Mouse (Mus musculus) heart, postnatal 10 days (tissue): ENCODE measurements around the gene Mchr1. TPM values are rescaled to one million over a fixed set of nuclear protein-coding genes. Genes with fewer than 3 reads are reported as not detected.

Experiments
- DNase-seq, 2 experiments: peaks; one replicate each; pipeline ENCODE4 v3.0.0; 2021
- intact Hi-C: fragments of 180-260 bp; cut with DNase I; formaldehyde crosslinking; loops from one replicate; pipeline ENCODE4 v1.15.1; 2025
- total RNA-seq, 2 experiments: library from RNA; stranded (reverse); gene quantifications; 2 replicates each; pipeline ENCODE4 v1.2.3; 2021

Gene Mchr1
- total RNA-seq, 2 experiments from 2014 or later = not detected

- peak; percentile 51 to 55 for DNase-seq
- intact Hi-C loops = no loop called here
These were observed 29.2 kb downstream of the Mchr1 start for GRCm38 (mm10) chr15:81264392-81265095.

GRCm38 (mm10) chr15:81267416-81267815 lies 32.1 kb downstream of the Mchr1 start:
- DNase-seq = no peak
- intact Hi-C loops = no loop called here

GRCm38 (mm10) chr15:81272305-81273053 lies 37.2 kb downstream of the Mchr1 start:
- intact Hi-C loops = no loop called here
- DNase-seq = peak; percentile 56 to 60

- DNase-seq = no peak
- intact Hi-C loops = no loop called here
These were observed 38.1 kb downstream of the Mchr1 start for GRCm38 (mm10) chr15:81273361-81273760.

GRCm38 (mm10) chr15:81277928-81278327 lies 42.6 kb downstream of the Mchr1 start:
- intact Hi-C loops = no loop called here
- no peak for DNase-seq

GRCm38 (mm10) chr15:81278699-81279098 lies 43.4 kb downstream of the Mchr1 start:
- intact Hi-C loops = no loop called here

GRCm38 (mm10) chr15:81284121-81284734 lies 48.9 kb downstream of the Mchr1 start:
- DNase-seq = no peak
- intact Hi-C loops = no loop called here

More at GRCm38 (mm10) chr15:81278699-81279098, 43.4 kb downstream of the Mchr1 start:
- DNase-seq = no peak

Other genes with a start within 250 kb of the Mchr1 start
- gene Mrtfa, start 44.7 kb upstream of the Mchr1 start, total RNA-seq = 10 to 100 TPM; 16.1 to 17.2 TPM
- 10 to 100 TPM; 33.4 to 38.1 TPM for gene Slc25a17, start 125.3 kb downstream of the Mchr1 start, total RNA-seq
- gene St13, start 164.6 kb downstream of the Mchr1 start, total RNA-seq = 10 to 100 TPM; 89.0 to 93.6 TPM
- gene Xpnpep3, start 164.6 kb downstream of the Mchr1 start, total RNA-seq = 10 to 100 TPM; 12.7 to 13.9 TPM
- gene Dnajb7, start 172.8 kb downstream of the Mchr1 start, total RNA-seq = not detected
- gene Rbx1, start 230.8 kb downstream of the Mchr1 start, total RNA-seq = 100 to 1,000 TPM; 145 to 164 TPM